Mouse (Mus musculus) spleen, adult 12 weeks (tissue): ENCODE measurements around the gene Crbn.

Experiments
- DNase-seq: peaks from one replicate; pipeline ENCODE4 v3.0.0; 2022; ENCODE audit warnings: low spot score

Gene Crbn

DNA sequence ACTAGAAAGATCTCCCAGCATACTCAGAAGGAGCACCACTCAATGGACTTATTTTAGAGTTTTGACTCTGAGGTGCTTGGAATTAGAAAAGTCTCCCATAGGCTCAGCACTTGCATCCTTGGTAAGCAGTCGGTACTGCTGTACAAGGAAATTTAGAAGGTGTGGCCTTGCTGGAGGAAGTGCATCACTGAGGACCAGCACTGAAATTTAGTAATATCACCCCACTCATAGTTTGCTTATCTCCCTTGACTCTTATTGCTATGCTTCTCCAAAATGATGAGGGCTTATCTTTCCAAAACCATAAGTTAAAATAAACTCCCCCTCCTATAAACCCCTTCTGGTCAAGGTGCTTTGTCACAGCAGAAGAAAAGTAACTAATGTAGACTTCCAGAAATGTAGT is 38.4 kb downstream of the Crbn start:
- no peak for DNase-seq

DNA sequence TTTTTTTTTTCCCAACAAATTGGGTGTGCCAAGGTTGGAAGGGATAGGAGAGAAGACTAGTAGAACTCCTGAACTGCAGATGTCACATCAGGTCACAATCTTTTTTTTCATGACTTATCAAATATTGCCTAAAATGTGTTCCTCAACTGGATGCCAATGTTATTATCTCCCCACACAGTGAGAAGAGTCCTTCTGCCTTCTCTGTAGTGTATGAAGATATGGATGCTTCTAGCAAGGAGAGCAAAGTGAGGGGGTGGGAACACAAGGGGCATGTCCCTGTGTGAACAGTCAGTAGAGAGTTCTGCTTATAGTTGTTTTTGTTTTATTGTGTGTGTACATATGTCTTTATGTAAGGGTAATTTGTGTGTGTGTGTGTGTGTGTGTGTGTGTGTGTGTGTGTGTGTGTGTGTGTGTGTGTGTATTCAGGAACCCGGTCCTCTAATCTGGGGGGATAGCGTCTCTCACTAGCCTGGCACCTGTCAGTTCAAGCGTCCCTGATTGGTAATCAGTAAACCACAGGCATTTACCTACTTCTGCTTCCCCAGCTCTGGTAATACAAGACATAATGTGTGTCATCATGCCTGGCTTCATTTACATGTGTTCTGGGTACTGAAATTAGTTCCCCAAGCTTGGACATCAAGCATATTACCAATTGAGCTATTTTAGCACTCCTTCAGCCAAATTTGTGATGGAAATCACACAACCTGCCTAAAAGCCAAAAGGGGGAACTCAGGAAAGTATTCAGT is 39.2 kb downstream of the Crbn start:
- no peak for DNase-seq

DNA sequence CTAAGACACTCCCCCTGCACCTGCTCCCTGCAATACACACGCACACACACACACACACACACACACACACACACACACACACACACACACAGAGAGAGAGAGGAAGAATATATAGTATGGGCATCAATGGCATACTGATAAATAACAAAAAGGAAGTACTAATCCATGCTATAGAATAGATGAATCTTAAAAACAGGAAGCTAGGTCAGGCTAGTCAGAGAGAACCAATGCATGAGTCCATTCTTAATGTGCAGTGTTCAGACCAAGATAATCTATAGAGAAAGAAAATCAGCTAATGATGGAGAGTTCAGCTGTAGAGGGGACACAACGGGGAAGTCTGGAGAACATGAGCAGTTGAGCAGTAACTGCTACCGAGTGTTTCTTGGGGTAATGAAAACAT is 41.6 kb downstream of the Crbn start:
- DNase-seq = no peak

DNA sequence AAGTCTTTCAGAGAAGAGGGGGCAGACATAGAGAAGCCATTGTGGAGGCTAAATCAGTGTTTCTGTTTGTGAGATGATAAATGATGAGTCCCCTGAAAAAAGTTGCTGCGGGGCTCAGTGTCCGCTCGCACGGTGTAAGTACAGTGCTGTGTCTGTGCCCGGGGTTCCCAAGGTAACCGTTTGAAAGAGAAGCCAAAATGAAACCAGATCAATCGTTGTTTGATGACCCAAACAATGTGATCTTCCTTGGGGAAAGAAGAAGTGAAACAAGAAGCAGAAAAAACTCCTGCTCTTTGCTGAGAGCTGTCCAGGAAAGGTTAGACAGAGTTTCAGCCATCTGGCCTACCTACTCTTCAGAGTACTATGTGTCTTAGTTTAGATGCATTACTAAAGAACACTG is 49.6 kb downstream of the Crbn start:
- DNase-seq = no peak

DNA sequence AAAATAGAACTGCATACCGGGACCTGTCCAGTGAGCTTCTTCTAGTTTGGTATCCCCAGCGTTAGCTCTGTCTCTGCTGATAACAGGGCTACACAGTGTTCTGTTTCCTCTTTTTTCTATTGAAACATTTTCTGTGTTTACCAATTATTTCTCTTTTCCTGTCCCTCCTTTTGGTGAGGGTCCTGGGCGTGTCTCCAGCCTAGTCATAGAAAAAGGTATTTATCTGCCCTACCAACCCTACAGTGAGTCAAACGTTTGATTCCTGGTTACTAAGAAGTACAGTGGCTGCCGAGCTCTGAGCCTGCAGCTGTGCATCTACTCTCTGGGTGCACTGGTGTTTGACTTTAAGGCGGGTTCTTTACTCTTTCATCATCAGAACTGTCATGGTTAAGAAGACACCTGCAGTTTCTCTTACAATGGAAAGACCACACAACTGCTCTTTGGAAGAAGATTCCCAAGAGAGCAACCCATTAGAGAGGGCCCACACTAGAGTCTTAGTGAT is 50.9 kb downstream of the Crbn start, which contains the start of gene Il5ra:
Gene Il5ra, minus strand, starts transcription at position 151 of the 502 bp plus-strand sequence.
- no peak for DNase-seq

DNA sequence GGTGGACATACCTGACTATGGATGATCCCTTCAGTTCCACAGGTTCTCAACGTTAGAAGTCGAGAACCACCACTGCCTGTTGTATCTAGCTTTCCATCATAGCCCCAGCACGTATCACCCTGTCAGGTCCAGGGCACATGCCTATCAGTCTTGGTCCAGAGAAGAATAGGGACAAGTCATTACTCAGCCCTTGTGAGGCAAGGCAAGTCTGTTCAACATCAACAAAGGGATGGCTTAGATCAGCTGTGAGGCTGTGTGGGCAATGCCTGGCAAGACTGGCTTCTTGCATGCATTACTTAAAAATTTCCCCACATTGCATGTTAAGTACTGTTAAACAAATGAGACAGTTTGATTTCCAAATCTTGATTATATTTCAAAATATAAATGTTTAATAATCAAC is 52.1 kb downstream of the Crbn start:
- DNase-seq = no peak

DNA sequence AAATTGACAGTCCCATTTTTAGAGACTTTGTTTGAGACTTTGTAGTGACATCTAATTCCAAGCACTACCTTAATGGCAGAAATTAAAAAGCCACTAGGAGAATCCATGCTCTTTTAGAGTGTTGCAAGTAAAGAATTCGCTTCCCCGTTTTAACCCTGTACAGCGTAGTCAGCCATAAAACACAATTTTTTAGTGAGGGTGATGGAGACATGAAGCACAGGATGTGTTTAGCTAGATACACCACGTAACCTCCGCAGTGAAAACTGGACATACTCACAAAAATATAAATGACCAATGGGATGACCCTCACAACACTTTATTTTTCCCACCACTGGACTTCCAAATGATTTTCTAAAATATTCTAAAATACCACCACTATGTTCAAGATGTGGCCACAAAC is 52.6 kb downstream of the Crbn start:
- no peak for DNase-seq

DNA sequence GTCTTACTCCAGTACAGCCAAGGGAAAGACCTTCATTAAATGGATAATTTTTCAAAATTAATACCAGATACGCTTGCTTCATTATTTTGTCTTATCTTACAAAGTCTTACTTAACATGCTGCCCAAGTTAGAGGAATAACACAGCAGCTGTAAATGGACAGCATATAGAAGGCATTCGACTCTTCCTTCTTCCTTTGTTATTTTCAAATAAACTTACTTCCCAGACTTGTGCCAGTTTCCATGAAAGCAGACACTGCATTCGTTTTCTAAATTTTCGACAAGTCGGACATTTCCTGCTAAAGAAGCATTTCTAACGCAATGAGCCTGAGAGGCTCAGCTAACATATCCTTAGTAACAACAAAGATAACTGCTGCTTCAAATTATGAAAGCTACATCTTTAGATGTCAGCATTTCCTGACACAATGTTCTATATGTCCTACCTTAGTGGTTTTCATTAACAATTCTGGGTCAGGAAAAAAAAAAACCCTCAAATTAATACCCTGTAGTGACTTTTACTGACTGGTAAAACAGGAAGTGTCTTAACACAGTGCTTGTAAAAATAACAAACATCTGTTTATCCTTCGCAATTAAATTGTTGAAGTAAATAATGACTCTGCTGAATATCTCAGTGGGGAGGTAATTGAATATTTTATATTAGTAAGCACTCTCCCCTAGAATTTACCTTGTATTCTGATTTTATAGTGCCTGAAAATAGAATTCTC is 54.0 kb downstream of the Crbn start:
- no peak for DNase-seq

DNA sequence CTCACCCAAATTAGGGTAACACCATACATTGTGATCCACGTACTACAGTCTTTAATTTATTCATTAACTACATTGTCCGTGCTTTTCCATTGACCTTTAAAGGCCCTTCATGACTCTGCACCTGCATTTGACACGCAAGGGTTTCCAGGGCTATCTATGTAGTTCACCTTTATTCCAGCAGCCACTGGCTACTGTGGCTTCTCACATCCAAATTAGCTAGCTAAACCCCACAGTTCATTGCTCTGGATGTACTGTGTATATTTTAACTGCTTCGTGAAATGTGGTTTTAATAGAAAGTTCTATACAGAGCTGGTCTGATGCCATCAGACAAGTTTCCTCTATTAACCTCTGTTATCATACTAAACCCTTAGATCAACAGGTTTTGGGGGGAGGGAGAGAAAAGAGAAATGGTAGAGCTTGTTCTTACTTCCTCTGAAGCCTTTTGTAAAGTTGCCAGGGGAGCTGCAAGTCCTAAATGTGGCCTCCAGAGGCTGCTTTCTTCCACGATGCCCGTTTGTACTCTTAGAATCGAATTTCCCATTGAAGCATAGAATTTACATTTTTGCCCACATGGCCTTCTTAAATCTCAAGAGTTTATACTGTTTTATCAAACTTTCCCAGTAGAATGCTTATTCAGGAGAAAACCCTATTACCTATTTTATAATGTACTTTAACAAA is 56.2 kb downstream of the Crbn start:
- DNase-seq = no peak

DNA sequence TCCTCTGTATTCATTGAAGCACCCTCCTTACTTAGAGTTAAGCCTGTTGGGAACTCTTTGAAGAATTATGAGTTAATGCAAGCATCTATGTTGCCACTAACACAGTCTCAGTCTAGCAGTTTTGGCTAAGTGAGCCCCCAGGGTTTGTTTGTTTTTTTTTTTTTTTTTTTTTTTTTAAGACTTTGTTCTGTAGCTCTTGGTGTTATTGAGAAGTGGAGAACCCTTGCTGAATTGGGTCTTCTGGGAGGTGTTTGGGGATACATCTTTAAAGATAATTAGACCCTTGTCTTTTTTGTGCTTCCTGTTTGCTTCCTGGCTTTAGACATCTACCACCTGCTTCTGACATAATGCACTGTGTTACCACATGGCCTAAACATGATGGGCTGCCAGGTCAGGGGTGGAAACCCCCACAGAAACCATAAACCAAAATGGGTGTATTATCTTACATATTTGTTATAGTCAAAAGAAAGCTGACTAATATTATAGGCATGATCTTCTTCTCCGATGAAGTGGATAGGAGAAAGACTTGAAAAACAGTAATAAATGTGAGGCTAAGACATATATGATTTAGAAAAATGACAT is 59.5 kb downstream of the Crbn start:
- DNase-seq = no peak

DNA sequence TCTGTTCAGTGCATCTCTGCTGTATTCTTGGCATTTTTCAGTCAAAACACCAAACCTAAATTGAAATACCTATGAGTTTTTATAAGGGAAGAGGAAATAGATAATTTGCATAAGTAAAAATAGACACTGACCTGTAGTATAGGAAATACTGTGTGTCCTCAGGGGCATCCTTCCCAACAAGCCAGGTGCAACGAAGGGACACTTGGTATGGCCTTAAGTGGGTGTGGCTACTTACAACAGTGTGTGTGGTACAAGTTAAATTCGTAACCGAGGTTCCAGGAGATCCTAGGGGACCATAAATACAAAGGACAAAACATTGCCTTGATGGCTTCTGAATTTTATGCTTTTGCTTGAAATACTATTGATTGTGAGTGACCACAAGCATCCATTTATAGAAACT is 61.6 kb downstream of the Crbn start:
- DNase-seq = no peak

DNA sequence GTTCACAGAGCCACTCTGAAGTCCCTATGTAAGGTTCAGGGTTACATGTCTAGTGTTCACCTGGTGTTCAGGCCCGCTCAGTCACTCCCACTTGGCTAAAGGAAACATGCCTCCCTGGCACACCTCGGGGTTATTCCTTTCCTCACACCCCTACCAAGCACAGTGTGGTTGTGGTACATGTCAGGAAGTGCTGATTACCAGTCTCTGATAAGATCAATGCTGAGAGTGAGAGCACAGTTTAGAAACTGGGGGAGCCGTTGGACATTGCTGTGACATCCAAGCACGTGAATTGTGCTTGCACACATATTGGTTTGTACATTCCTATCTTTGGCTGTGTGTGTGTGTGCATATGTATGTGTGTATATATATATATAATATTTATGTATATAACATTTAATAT is 67.3 kb downstream of the Crbn start:
- no peak for DNase-seq
